Mouse (Mus musculus) left cerebral cortex, postnatal 14 days (tissue): ENCODE results near the gene Cplx3. TPM values are rescaled to one million over a fixed set of nuclear protein-coding genes. Genes with fewer than 3 reads are reported as not detected.
A peak's percentile ranks its signal among the peaks of the same experiment; 100 is the strongest.

Experiments used
- DNase-seq, 2 experiments: peaks; one replicate each; pipeline ENCODE4 v3.0.0; 2021 to 2022; ENCODE audit warnings: low spot score in 2 of 2, mixed read lengths in 1 of 2
- intact Hi-C: fragments of 180-260 bp; cut with DNase I; formaldehyde crosslinking; loops from one replicate; pipeline ENCODE4 v1.15.1; 2025
- total RNA-seq, 2 experiments: library from RNA; stranded (reverse); gene quantifications; 2 replicates each; pipeline ENCODE4 v1.2.3; 2021

The Cplx3 gene
- total RNA-seq, 2 experiments from 2014 or later, result 16.3 to 24.4 TPM

- intact Hi-C loops, result no loop called here
- no peak for DNase-seq
Observed at GRCm38 (mm10) chr9:57640384-57640783, 34.3 kb upstream of the Cplx3 start.

GRCm38 (mm10) chr9:57639661-57640328 lies 33.7 kb upstream of the Cplx3 start:
- DNase-seq, result no peak
- intact Hi-C loops, result no loop called here

- intact Hi-C loops, result no loop called here
Observed at GRCm38 (mm10) chr9:57638651-57639459, 32.8 kb upstream of the Cplx3 start.

GRCm38 (mm10) chr9:57637741-57638322 lies 31.8 kb upstream of the Cplx3 start:
- DNase-seq, result peak in 1 of 2 experiments; percentile 64
- intact Hi-C loops, result no loop called here

More at GRCm38 (mm10) chr9:57638651-57639459, 32.8 kb upstream of the Cplx3 start:
- no peak for DNase-seq

- DNase-seq, result no peak
Observed at GRCm38 (mm10) chr9:57637272-57637671, 31.2 kb upstream of the Cplx3 start.

GRCm38 (mm10) chr9:57633481-57634024 lies 27.5 kb upstream of the Cplx3 start:
- intact Hi-C loops, result no loop called here
- no peak for DNase-seq

More at GRCm38 (mm10) chr9:57637272-57637671, 31.2 kb upstream of the Cplx3 start:
- intact Hi-C loops, result no loop called here

GRCm38 (mm10) chr9:57629118-57629874 lies 23.2 kb upstream of the Cplx3 start:
- intact Hi-C loops, result loop anchor here (1.0 kb wide), 1 partner anchor 26 kb away; no protein-coding TSS in a partner anchor
- DNase-seq, result peak; percentile 79 to 81

DNA sequence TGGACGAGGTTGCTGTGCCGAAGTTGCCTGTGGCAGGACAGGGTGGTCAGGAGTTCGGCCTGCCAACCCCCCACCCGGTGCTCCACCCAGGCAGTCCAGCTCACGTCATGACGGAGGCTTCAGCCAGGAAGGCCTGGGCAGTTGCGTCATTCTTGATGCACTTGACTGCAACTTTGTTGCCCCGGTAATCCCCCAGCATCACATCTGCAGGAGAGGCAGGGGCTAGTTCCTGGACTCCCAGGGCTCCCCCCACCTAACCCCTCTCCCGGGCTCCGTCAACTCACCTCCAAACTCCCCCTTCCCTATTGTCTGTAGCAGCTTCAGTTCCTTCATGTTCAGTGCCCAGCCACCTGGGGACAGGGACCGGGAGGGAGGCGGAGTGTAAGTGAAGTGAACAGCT lies 22.6 kb upstream of the Cplx3 start:
- intact Hi-C loops, result loop anchor here (1.0 kb wide), 1 partner anchor 27 kb away; no protein-coding TSS in a partner anchor
- no peak for DNase-seq

DNA sequence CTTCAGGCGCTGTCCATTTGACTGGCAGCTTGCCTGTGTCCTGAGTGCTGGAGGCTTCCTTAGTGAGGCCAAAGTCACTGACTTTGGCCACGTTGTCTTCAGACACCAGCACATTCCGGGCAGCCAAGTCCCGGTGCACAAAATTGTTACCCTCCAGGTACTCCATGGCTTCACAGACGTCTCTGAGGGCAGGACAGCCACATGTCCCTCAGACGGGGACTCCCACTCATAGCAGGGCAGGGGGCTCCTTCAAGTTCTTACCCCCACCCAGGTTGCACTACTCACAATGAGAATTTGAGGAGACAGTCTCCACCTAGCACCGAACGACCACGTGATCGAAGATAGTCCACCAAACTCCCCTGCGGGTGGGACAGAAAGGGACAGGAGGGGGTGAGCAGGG lies 21.8 kb upstream of the Cplx3 start:
- intact Hi-C loops, result no loop called here
- DNase-seq, result no peak

DNA sequence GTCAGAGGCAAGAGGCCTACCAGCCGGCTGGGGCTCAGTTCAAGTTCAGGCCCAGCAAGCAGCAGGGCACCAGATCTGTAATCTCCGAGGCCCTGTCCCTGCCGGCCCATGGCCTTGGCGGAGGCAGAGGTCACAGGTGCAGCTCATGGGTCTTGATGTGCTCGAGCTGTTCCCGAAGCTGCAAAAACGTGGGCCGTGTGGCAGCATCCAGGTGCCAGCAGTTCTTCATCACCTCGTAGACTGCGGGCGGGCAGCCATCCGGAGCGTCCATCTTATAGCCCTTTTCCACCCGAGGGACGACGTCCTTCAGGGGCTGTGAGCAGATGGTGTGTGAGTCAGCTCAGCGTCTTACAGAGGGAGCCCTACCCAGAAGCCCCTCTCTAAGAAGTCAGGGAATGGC lies 21.1 kb upstream of the Cplx3 start:
- DNase-seq, result no peak
- intact Hi-C loops, result no loop called here

- DNase-seq, result no peak
- intact Hi-C loops, result no loop called here
Observed at GRCm38 (mm10) chr9:57625674-57626500, 19.8 kb upstream of the Cplx3 start.

DNA sequence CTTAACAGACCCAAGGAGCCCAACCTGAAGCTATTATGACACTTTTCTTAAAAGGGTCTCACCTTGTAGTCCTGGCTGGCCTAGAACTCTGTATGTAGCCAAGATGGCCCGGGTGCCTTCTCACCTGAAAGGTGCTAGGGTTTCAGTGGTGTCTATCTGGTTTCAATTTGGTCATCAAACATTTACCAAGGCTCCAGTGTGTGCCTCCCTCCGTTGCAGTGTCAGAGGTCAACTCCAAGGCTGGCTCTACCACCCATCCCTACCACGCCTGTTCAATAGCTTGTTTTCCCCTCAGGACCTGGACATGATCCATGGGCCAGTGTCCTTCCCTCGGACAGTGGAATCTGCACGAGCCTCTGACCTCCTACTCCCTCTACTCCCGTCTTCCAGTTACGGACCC lies 18.2 kb upstream of the Cplx3 start:
- intact Hi-C loops, result no loop called here
- no peak for DNase-seq

DNA sequence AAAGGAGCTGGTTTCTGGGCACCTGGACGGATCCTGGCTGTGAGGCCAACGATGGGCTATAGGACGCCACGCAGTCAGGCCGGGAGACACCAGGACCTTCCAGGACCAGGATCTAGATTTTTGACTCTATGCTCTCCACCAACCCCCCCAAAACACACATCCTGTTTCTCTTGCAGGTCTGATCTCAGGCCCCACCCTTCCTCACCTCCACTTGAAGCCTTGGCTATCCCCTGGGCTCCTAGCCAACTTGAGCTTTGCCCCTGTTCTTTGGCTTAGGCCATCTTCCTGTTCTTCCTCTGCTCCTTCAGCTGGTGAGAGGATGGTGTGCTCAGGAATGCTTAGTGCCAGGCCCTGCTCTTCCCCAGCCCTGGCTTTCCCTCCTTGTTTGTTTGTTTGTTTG lies 14.6 kb upstream of the Cplx3 start, which contains the start of gene Lman1l:
Gene Lman1l (minus strand): TSS at position 101 of the 400 bp plus-strand sequence.
- no peak for DNase-seq
- intact Hi-C loops, result no loop called here

DNA sequence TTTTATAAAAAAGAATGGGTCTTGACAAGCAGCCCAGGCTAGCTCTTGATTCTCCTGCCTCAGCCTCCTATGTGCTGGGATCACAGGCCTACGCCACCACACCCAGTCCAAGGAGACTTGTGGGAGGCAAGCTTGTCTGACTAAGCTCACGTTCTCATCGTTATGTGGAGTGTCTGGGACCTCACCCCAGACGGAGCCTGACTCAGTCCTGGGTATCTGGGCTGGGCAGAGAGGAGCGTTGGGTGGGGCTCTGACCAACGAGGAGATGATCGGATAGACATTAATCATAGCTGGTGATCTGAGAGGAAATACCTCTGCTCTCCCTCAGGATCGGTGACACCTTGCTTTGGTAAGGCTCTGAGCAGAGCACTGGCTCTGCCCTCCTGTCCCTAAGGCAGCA lies 12.8 kb upstream of the Cplx3 start:
- no peak for DNase-seq
- intact Hi-C loops, result no loop called here

DNA sequence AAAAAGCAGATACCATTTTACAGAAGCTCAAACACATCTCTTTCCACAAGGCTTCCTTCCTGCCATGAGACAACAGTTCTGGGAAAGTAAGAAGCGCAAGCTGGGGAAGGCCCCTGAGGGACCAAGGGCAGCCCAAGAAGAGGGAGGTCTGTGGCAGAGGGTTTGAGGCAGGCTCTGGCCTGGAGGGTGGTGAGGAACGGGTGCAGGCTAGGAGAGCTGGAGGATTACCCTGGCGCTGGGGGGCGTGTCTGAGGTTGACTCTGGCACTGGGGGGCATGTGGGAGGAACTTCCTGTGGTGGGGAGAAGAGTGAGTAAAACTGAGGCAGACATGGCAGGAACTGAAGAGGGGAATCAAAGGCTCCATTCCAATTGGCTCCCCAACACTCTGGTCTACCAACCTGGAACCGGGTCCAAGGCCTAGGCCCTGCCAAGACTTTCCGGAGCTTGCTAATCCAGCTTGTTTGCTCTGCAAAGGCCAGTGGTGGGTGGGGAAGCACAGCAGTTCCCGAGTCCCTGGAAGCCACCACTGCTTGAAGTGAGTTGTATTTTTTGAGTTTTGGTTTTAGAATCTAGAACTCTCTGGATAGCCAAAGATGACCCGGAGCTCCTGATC lies 11.6 kb upstream of the Cplx3 start:
- DNase-seq, result no peak
- intact Hi-C loops, result no loop called here

DNA sequence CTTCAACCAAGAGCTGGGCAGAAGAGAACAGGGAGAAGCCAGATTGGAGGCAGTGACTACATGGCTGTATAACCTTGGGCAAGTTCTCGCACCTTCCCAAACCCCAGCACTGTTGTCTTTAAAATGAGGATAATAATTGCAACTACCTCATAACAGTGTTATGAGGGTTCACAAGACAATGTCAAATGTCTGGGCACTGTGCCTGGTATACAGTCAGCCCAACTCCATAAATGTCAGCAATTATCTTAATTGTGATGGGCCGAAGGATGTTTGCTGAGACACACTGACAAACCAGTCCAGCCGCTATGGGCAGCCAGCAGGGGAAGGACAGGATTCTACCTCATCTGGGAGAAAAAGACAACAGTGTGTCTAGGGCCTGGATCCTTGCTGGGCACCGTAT lies 8.7 kb upstream of the Cplx3 start:
- DNase-seq, result no peak
- intact Hi-C loops, result no loop called here

- intact Hi-C loops, result no loop called here
- DNase-seq, result no peak
Observed at GRCm38 (mm10) chr9:57613975-57614374, 7.9 kb upstream of the Cplx3 start.

DNA sequence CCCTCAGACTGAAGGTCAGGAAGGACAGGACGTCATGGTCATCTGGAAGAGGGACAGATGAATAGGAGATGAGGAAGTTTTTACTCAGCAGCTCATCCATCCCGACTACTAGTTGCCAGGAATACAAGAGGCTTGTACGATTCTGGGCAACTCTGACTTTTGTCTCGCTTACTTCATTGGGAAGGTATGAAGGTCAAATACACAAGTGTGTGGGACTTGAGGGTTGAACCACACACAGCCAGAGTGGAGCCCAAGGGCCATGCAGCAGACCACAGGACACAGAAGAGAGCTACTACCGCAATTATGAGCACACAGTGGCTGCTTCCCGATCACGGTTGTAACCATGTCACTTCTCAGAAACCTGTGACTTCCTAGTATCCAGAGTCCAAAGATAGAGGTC lies 6.5 kb upstream of the Cplx3 start:
- DNase-seq, result no peak
- intact Hi-C loops, result no loop called here
